Mouse (Mus musculus): ENCODE results near the gene Tmprss11c.

DNA sequence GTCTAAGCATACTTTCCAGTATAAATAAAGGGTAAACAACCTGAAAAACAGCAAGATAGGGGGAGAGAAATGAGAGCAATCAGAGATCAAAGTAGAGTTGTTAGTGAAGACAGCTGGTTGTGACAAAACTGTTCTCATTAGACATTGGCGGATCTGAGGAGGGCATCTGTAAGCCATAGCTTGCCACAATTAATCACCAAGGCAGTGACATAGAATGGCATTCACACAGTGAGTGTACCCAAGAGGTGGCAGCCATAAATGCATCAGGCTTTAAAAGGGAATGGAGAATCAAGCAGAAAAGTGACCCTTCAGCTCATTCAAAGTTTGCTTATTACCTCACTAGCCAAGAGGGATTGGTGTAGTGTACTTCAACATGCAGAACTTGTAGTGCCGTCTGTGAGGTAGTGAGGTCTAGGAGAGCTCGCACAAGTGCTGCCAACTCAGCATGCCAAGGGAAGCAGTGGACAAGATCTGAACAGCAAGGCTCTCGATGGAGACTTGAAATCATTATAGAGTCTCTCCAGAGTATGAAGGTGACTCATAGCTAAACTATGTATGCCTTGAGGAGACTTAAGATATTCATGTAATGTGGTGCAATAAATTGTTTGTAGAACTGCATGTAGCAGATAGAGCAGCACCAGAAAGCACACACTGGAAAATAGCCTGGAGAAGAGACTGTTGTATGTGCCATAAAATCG is 61.8 kb downstream of the Tmprss11c start:
- TF ChIP-seq CTCF (IDR thresholded peaks at IDR 0.05; ENCODE audit: low read depth, low read length) (no peak), POLR2A (IDR thresholded peaks at IDR 0.05; ENCODE audit: borderline replicate concordance, low read depth, low read length) (no peak)

Data from bone marrow macrophage, adult 2 months (primary cell).